Mouse (Mus musculus) kidney, adult 9 months (tissue): ENCODE data around the gene Herpud1.

Experiments
- DNase-seq: peaks from one replicate; pipeline ENCODE4 v3.0.0; 2022

Herpud1 gene

DNA sequence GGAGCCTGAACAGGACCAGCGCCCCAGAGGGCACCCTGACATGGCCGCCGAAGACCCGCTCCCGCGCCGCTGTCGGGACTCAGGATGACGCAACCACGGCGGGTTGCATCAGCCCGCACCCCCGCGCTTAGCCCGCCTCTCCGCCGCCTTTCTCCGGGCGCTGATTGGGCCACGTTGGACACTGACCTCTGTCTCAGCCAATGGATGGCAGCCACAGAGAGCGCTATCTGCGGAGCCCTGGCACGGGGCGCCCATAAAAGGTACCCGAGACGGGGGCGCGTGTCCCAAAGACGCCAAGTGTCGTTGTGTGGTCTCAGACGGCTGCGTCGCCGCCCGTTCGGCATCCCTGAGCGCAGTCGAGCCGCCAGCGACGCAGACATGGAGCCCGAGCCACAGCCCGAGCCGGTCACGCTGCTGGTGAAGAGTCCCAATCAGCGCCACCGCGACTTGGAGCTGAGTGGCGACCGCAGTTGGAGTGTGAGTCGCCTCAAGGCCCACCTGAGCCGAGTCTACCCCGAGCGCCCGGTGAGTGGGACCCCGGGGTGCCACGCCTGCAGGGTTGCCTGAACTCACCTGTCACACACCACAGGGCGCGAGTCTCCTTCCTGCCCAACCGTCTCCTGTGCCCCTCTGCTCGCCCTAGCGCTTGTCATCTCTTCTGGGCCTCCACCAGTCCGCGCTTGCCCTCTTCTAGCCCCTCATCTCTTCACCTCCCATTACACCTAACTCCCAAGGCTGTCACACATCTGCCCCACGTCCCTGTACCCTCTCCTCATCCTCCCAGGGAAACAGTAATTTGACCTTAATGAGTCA lies at the start of gene Herpud1:
Gene Herpud1, plus strand, starts transcription at position 225 of the 813 bp plus-strand sequence.
- DNase-seq, result peak; percentile 99

DNA sequence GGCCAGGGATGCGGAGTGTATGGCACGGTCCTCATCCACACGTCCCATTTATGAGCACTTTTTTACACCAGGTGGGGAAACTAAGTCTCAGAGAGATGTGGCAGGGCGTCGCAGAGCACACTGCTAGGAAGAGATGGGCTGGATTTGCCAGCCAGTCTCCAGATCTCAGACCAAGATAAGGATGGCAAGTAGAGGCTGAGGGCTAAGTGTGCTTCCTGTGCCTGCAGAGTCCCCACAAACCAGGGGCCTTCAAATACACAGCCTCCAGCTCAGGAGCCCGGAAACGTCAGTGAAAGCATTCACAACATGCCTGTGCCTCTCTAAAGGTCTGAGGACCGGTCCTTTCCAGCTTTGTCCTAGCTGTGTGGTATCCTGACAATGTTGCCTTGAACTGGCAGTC lies 48.7 kb upstream of the Herpud1 start:
- no peak for DNase-seq

DNA sequence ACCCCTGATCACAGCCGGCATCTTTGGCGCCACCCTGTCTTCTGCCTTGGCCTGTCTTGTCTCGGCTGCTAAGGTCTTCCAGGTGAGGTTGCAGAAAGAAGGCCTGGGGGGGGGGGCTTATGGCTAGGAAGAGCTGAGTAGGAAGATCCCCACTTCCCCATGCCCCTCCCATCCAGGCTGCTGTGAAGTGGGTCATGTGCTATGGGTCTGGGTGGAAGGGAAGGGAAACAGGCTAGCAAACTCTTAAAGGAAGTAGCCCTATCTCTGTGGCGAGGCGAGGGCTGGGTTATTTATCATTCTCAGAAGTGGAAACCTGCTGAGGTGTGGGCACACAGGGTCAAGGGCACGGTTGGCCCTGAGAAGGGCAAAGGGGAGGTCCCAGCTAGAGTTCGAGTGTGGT lies 45.4 kb upstream of the Herpud1 start:
- DNase-seq, result no peak

DNA sequence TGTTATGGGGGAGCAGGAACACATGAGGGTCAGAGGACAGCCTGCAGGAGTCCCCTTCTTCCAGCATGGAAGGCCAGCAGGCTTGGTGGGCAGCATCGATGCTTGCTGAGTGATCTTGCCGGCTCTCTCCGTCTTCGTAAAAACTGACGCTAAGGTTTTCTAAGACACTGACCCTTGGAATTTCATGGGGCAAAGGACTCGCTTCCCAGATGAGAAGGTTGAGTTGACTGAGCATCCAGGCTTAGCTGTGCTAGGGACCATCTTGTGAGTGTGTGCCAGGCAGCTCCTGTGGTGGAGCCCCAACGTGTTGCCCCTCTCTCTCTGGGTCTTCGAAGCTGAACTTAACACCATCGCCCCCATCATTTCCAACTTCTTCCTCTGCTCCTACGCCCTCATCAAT lies 43.5 kb upstream of the Herpud1 start:
- DNase-seq, result peak; percentile 54

DNA sequence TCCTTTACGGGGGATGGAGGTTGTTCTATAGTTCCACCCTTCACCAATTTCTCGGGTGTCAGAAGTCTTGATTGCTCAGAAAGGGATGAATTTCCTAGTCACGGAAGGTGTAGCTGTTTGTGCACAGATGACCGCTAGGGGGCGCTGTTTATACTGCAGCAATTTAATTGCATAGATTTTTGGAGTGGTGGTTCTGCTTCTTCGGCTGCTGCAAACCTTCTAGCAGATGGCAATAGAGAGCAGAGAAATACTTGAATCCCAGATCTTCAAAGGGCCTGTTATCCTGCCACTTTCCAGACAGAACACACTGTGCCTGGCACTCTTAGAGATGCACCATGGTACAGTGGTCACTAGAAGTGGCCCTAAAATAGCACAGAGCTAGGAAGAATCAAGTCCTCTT lies 42.9 kb upstream of the Herpud1 start:
- DNase-seq, result peak; percentile 91

DNA sequence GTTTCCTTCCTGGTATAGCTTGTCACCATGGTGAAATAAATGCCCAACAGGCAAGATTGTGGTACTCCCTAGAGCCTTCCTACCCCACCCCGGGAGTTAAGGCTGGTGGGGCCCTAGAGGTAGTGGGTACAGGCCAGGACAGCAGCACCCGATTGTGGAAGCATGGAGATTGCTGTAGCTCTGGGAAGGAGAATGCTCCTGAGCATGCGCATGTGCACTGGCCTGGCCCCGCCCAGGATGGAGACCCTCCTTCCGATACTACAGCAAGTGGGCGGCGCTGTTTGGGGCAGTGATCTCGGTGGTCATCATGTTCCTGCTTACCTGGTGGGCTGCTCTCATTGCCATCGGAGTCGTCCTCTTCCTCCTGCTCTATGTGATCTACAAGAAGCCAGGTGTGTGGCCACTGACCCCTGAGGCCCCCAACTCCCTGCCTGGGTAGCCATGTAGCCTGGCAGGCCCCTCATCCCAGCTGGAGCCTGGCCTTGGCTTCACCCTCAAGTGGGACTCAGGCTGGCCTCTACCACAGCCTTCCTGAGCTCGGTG lies 42.4 kb upstream of the Herpud1 start:
- DNase-seq, result no peak

DNA sequence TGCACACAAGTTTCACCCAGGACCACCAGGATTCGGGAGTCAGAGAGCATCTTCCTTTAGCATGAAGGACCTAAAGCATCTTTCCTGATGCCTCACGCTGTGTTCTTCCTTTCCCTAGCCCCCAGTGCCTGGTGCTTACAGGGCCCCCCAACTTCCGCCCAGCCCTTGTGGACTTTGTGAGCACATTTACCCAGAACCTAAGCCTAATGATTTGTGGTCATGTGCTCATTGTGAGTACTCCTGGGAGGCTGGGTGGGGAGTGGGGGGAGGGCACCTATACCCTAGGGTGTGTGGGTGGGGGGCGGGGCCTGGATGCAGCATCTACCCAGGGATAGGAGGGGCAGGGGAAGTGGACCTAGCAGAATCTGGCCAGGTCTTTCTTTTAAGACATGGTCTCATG lies 40.6 kb upstream of the Herpud1 start:
- no peak for DNase-seq

DNA sequence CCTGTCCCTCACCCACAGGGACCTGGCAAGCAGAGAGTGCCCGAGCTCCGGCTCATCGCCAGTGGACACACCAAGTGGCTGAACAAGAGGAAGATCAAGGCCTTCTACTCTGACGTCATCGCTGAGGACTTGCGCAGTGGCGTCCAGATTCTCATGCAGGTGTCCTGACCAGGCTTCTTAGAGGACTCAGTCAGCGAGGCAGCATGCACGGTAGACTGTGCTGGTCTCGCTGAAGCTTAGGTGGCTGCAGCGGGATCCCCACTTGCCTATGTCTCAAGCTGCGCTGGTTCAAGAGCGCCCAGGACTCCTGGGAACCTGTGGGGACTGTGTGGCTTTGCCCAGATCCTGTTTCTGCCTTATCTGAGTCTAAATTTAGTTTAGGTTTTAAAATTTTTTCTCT lies 40.0 kb upstream of the Herpud1 start:
- no peak for DNase-seq

DNA sequence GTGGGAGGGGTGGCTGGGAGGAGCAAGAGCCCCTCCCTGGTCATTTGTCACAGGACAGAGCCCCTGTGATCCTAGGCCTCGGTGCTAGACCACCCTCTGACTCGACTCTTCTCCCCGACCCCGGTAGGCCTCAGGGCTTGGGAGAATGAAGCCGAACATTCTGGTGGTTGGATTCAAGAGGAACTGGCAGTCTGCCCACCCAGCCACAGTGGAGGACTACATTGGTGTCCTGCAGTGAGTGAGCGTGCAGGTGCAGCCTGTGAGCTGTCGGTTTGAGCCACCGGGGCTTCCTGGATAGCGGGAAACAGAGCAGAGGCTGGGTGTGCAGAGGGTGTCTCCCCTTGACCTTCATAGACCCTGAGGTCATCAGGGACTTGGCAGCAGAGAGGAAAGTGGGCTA lies 37.8 kb upstream of the Herpud1 start:
- no peak for DNase-seq

DNA sequence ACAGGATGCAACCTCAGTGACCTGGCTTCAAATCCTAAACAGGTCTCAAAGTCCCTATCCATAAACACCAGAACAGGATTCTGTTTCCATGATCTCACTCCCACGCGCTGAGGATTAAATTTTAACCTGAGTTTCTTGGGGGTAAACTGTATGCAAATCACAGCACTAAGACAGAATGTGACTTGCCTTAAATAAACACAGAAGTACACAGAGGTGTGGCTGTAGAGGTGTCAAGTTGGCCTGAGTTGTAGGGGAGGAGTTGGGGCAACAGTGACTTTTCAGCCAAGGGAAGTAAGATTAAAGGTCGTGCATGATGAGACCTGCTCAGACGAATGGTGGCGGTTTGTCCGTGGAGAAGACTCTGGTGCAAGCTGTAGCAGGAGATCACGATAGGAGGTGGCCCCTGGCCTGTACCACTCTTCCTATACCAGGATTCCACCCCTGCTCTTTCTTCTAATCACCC lies 32.1 kb upstream of the Herpud1 start:
- DNase-seq, result peak; percentile 96

DNA sequence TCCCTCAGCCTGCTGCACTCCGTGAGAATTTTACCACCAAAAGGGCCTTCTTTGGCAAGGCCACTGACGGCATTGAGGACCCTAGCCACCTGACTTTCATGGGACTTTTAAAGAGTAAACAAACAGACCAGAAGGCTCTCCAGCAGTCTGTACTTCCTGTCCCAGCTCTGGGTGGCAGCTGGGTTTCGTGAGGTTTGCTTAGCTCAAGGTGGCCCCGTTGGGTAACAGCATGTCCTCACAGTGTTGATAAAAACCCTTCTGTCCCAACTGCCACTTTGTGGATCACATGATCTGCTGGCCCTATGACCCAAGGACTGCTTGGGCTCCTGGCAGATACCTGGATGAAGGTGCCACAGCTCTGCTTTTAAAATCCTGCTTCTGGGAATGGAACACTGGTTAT lies 31.7 kb upstream of the Herpud1 start:
- DNase-seq, result peak; percentile 68

DNA sequence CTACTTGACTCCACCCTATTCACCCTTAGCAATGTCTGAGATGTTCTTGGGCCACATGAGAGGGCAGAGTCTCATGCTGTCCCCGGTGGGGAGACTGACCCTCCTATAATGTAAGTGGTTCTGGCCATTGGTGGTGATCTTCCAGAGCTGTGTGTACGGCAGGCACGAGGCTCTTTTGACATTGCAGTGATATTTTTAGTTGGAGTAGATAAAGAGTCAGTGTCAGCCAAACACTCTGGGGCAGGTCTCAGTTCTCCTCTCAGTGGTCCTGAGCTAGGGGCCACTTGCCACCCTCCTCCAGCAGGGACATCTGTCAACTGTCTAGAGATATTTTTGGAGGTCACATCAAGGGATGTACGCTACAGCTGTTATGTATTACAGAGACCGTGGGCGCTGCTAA lies 29.0 kb upstream of the Herpud1 start:
- DNase-seq, result no peak

DNA sequence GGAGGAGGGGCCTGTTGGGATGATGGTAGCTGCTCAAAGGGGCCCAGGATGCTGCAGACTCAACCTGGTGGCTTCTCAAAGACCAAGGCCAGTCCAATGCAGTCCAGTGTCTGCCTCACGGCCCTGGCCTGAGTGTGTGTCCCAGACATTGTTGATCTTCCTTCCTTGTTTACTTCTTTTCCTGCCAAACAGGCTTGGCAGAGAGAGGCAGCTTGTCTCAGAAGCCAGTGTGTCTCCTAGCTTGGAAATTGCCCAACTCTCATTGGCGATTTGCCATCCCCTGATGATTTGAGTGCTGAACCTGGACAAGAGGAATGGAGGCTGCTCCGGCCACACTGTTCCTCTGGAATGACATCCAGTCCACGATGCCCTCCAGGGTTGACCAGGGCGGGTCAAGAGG lies 27.7 kb upstream of the Herpud1 start:
- peak; percentile 97 for DNase-seq

DNA sequence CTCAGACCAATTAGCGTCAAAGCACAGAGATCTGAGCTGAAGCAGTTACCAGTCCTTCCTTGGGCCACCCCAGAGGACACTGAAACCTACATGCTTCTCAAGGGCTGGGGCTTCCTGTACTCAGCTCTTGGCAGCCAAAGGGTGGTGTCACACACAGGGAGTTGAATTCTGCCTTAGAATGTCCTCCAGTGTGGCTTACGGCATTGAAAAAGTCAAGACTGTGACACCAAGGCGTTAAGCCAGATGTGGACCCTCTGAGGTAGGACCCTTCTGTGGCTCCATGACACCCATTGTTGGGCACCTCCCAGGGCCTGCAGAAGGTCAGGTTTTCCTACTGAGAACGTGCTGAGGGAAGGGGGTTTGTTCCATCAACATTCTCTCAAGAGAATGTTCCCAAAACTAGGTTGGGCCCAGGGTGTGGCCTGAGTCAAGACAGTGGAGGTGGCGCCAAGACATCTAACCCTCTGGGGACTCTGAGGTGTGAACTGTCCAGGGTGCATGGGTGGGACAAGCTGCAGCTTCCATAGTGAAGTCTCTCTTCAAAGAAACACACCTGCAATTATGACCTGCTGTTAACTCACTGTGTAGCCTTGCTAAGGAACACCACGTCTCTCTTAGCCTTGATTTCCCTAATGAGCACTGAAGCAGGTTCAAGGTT lies 24.3 kb upstream of the Herpud1 start:
- peak; percentile 60 for DNase-seq

DNA sequence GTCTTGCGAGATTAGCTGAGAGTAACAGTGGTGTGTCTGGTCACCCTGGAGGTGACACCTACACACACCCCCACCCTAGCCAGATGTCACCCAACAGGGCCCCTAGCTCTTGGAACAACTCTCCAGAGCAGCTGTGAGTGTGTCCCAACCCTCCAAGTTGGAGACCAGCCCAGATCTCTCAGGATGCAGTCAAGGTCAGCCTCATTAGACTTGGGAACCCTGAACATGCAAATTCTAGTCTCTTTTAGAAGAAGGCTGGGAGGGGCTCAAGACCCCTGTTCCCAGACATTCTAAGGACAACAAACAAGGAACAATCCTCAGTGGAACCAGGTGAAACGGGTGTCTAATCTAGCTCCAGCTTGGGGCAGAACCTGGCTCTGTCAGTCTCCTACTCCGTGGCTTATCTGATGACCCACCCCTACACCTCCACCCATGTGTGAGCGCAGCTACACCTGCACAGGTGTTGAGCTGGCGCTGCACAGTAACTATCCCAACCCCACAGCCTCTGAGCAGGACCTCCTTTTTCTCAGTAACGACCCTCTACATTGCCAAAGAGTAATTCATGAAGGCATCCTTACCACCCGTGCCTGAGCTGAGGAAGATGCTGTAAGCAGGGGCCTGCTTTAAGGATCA lies 23.5 kb upstream of the Herpud1 start:
- peak; percentile 84 for DNase-seq

DNA sequence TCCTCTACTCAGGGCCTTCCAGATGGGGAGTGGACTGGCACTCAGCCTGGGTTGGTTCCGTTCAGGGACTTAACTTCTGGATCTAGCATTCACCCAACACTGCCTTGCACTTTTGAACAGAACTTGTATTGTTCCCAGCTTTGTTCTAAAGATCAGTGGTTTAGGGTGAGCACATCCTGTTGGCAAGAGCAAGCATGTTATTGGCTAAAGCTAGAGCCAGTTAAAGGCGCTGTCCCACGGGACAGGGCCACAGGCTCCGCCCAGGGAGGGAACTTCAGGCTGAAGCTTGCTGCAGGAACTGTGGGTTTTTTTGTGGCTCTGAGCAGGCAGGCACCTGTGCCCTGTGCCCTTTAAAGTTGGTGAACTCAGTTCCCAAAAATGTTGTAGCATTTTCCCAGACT lies 22.9 kb upstream of the Herpud1 start:
- peak; percentile 95 for DNase-seq

DNA sequence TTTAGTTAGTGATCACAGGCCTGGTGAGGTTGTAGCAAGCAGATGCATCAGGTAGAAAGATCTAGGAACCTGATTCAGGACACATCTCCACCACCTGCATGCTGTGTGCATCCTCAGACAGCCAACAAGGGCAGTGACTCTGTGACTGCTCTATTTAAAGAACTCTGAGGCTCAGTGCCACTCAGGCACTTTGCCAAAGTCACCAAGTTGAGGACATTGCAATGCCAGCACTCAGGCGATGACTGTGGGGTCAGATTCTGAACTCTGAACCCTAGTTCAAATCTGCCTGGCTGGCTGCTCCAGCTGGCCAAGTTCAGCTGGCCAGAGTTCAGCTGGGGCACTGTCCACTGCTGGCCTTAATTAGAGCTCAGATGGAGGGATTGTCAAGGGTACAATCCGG lies 22.3 kb upstream of the Herpud1 start:
- peak; percentile 98 for DNase-seq

DNA sequence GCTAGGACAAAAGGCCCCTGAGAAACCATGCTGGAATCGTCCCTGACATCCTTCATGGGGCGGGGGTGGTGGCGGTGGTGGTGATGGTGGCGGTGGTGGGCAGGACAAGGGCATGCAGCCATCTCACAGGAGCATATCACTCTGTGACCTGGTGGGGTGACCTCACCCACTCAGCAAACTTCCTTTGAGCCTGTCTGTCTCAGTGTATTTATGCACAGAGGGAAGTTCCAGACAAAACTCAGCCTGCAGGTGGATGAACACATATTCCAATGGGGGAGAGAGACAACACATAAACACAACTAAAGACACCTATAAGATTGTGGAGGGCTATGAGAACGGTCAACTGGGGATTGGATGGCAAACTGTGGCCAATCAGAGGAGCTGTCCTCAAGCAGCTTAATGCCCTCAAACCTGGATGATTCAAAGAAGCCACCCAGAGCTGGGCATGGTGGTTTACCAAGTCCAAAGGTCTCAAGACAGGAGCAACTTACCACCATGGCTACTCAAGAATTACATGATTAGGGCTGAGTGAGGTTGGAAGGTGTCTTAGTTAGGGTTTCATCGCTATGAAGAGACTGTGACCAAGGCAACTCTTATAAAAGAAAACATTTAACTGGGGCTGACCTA lies 21.4 kb upstream of the Herpud1 start:
- peak; percentile 68 for DNase-seq

DNA sequence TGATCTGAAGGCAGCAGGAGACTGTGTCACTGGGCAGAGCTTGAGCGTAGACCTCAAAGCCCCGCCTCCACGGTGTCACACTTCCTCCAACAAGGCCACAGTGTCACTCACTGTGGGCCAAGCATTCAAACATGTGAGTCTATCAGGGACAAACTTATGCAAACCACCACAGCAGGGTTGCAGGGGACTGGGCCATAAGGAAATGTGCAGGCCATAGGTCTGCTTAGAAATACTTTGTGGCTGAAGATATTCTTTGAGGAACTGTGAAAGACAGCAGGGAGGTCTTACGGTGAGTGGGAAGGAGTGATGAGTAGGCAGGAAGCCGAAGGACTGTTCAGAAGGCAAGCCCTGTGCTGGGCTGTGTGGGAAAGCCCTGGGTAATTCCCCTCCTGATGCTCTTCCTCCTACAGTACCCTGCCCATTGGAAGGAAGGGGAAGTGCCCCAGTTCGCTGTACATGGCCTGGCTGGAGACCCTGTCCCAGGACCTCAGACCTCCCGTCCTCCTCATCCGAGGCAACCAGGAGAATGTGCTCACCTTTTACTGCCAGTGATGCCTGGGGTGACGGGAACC lies 20.7 kb upstream of the Herpud1 start:
- DNase-seq, result peak; percentile 62

DNA sequence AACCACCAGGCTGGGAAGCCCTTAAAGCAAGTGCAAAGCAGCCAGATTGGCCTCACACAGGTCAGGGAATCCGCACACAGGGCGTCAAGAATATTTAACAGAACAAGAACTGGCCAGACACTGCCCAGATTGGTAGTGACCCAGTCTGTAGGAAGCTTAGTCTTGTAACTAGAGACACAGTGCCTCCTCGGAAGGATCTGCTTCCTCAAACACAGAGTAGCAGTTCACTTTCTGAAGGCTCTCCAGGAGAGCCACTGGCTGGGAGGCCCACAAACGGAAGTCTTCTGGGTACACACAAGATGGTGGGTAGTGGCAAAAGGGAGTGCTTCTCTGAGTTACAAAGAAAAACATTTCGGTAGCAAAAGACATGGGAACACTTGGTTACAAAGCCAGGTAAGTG lies 15.4 kb upstream of the Herpud1 start:
- DNase-seq, result no peak

DNA sequence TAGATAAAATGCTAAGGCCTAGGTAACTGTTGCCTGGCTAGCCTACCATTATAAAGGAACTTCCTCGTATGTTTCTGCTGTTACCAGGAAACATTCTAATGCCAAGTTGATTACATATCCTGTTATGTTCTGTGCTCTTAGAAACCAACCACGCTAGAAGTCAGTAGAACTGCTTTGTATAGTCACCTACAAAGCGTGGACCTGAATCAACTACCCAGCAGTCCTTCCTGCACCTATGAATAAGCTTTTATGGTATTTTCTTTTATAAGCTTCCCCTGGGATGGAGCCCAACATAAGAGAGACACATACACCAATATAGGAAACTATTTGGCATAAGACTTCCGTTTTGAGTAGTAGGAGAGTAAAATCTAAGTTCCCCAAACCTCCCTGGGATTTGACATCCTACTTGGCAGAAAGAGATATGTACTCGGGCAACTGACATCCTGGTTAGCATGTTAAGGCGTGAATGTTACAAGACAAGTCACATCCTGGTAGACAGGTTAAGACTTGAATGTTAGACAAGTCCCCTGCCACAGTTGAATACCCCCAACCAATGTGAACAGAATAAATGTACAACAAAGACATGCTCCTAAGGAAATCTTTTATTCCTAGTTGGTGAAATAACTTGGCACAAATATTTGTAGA lies 13.2 kb upstream of the Herpud1 start:
- DNase-seq, result no peak

DNA sequence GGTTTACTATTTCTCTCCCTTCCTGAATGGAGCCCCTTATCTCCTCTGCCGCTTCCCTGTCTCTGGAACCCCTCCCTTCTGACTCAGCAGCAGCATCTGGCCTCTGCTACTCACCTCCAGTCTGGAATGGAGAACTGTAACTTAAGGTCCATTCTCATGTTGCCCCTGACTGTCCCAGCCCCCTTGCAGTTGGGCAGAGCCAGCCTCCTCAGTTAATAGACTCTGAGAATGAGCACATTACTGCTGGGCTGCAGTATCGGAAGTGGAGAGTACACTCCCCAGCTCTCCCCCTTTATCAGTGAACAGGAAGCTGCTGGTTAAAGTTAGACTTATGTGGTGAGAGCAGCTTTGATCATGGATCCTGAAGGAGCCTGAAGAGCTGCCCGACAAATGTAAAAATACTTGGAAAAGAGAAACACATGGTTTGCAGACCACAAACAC lies 10.7 kb upstream of the Herpud1 start:
- no peak for DNase-seq
